Mouse (Mus musculus) kidney, adult 10 weeks (tissue): ENCODE results near the gene Rbpms2. TPM values are rescaled to one million over a fixed set of nuclear protein-coding genes. Genes with fewer than 3 reads are reported as not detected.

ENCODE experiments used
- polyA plus RNA-seq: library from polyadenylated mRNA; stranded (reverse); fragments of 350-450 nt; fragmentation: Illumina TruSeq; extraction: RNeasy Lipid Tissue Mini Kit (QIAGEN cat#74804); gene quantifications from one replicate; pipeline ENCODE4 v1.2.3, GENCODE M21; 2014; ENCODE audit warnings: low read depth, low replicate concordance

Gene Rbpms2
- polyA plus RNA-seq = 70.9 TPM

GRCm38 (mm10) chr9:65629025-65629766, at the start of gene Rbpms2:
TSS of gene Rbpms2 (plus strand) at chr9:65629648.

GRCm38 (mm10) chr9:65579781-65580371, 49.6 kb upstream of the Rbpms2 start, which contains the start of gene Plekho2:
TSS of gene Plekho2 (minus strand) at chr9:65580040.

GRCm38 (mm10) chr9:65586406-65587269, 42.8 kb upstream of the Rbpms2 start, which contains the start of gene Pif1:
TSS of gene Pif1 (plus strand) at chr9:65587160.

GRCm38 (mm10) chr9:65667701-65668100, 38.3 kb downstream of the Rbpms2 start, which contains the start of gene Oaz2:
TSS of gene Oaz2 (plus strand) at chr9:65668001.

Other genes with a start within 250 kb of the Rbpms2 start
- gene Kbtbd13, start 238.0 kb upstream of the Rbpms2 start, polyA plus RNA-seq = 0.28 TPM
- gene Rasl12, start 231.1 kb upstream of the Rbpms2 start, polyA plus RNA-seq = 2.7 TPM
- gene Slc51b, start 206.7 kb upstream of the Rbpms2 start, polyA plus RNA-seq = 94.6 TPM
- 15.0 TPM for gene Mtfmt, start 193.9 kb upstream of the Rbpms2 start, polyA plus RNA-seq
- 145 TPM for gene Spg21, start 168.7 kb upstream of the Rbpms2 start, polyA plus RNA-seq
- not detected for gene Ankdd1a, start 109.5 kb upstream of the Rbpms2 start, polyA plus RNA-seq
- 0.32 TPM for gene Plekho2, start 49.6 kb upstream of the Rbpms2 start, polyA plus RNA-seq
- not detected for gene Pif1, start 42.5 kb upstream of the Rbpms2 start, polyA plus RNA-seq
- 60.8 TPM for gene Oaz2, start 38.4 kb downstream of the Rbpms2 start, polyA plus RNA-seq
- gene Zfp609, start 197.9 kb downstream of the Rbpms2 start, polyA plus RNA-seq = 7.8 TPM